Mouse (Mus musculus) lung, embryonic 16.5 days (tissue): ENCODE data around the gene Mta3. TPM values are rescaled to one million over a fixed set of nuclear protein-coding genes. Genes with fewer than 3 reads are reported as not detected.

Experiments
- ATAC-seq: fragments of 200-750 bp; cut with Nextera tagmentation; 2 replicates; pipeline ENCODE4 v1.8.0; 2017; ENCODE audit warnings: low read depth, mild to moderate bottlenecking, moderate library complexity
- H3K27ac ChIP-seq: fragments of 300-500 bp; sonication (generic); 2 replicates; pipeline ENCODE4 v1.5.1; 2014; ENCODE audit warnings: mild to moderate bottlenecking, control low read depth, low read length
- H3K27me3 ChIP-seq: fragments of 300-500 bp; sonication (generic); 2 replicates; pipeline ENCODE4 v1.6.1; 2014; ENCODE audit warnings: low read depth, low read length, mixed read lengths; ENCODE audit not compliant: control insufficient read depth, insufficient read depth
- H3K36me3 ChIP-seq: fragments of 300-500 bp; sonication (generic); 2 replicates; pipeline ENCODE4 v1.6.1; 2014; ENCODE audit warnings: low read length; ENCODE audit not compliant: control insufficient read depth, insufficient read depth
- H3K4me1 ChIP-seq: fragments of 300-500 bp; sonication (generic); replicated peaks from 2 replicates; pipeline ENCODE4 v1.6.1; 2014; ENCODE audit warnings: low read length, mixed read lengths; ENCODE audit not compliant: control insufficient read depth, insufficient read depth
- H3K4me2 ChIP-seq: fragments of 300-500 bp; sonication (generic); 2 replicates; pipeline ENCODE4 v1.6.1; 2014; ENCODE audit warnings: low read depth, low read length, control low read depth
- H3K4me3 ChIP-seq: fragments of 300-500 bp; sonication (generic); 2 replicates; pipeline ENCODE4 v1.5.1; 2014; ENCODE audit warnings: mild to moderate bottlenecking, low read length, control low read depth
- H3K9ac ChIP-seq: fragments of 300-500 bp; sonication (generic); 2 replicates; pipeline ENCODE4 v1.6.1; 2014; ENCODE audit warnings: low read length, control low read depth
- H3K9me3 ChIP-seq: fragments of 300-500 bp; sonication (generic); 2 replicates; pipeline ENCODE4 v1.6.1; 2016; ENCODE audit warnings: low read length; ENCODE audit not compliant: control insufficient read depth
- WGBS: fragments of 180-500 bp; shearing (Covaris S2); extraction: QIAGEN DNeasy Blood & Tissue Kit; methylation state at CpG from one replicate; pipeline ENCODE4 v1.1.7; 2014; 5-methylcytosine and 5-hydroxymethylcytosine counted together
- polyA plus RNA-seq: library from polyadenylated mRNA; unstranded; fragments of >200 nt; fragmentation: Nextera tagmentation; extraction: Ambion mirVana; gene quantifications from 2 replicates; pipeline ENCODE4 v1.2.1, GENCODE M21; 2015

The Mta3 gene
- polyA plus RNA-seq, 1 experiment from 2014 or later, result 41.4 TPM

DNA sequence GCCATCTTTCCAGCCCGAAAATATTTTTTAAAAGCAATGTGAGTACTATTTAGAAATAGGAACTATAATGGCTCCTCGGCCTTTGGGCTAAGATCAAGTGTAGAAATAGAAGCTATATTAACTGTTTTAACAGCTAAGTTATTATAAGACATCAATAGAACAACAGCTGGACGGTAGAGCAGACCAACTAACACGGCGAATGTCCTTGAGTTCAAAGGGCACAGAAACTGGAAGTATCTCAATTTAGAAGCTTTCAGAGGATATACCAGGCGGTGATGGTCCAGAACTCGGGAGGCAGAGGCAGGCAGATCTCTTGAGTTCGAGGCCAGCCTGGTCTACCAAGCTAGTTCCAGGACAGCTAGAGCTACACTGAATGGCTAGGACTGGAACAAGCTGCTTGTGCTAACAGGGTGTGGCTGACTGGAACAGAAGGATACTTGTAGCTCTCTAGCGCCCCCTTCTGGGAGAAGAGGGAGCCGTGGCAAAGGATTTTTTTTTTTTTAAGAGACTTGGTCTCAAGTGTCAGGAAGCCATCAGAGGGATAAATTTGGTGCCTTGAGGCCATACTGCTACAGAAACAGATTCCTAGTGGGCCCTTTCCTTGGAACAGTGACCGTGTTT, 101.9 kb downstream of the Mta3 start:
- Histone ChIP-seq H3K9ac (no peak overlapping the region), H3K36me3 (peaks cover 5% of the 10 kb centered on the region; the same call in 1 of the 2 replicates), H3K27me3 (no peaks in the 10 kb centered on the region), H3K9me3 (no peaks in the 10 kb centered on the region), H3K4me2 (no peak overlapping the region), H3K4me3 (no peak overlapping the region), H3K27ac (no peak overlapping the region), H3K4me1 (peaks cover 12% of the 10 kb centered on the region; the same call in 1 of the 2 replicates)
- 68% methylated on average over 11 of the region's 11 CpGs for WGBS
- ATAC-seq, result no peak

DNA sequence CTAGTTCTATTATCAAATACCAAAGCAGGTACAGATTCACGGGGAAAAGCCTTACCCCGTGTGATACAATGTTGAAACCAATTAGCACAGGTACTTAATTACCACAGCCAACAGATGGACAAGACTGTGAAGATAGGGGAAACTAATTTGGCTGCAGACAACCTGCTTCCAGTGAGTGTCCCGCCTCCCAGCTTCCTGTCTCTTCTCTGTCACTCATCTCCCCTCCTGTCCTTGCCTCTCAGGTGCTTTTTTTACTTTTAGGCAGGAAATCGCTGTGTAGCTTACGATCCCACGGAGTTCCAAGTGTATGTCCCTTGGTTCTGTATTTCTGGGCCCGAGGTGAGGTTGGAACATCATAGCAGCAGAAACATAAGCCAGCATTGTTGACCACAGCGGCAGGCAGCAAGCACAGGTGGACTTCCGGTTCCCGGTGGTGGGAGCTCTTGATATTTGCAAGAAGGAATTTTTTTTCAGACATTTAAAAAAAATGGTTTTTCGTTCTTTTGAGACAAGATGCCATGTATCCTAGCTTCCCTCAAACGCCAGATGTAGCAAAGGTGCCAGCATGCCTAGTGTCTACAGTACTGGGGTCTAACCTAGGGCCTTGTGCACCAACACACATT, 102.6 kb downstream of the Mta3 start:
- H3K36me3 ChIP-seq, result peaks cover 5% of the 10 kb centered on the region; the same call in 1 of the 2 replicates
- H3K9ac ChIP-seq, result no peak overlapping the region
- no peak for ATAC-seq
- no peak overlapping the region for H3K4me2 ChIP-seq
- H3K9me3 ChIP-seq, result no peaks in the 10 kb centered on the region
- no peaks in the 10 kb centered on the region for H3K27me3 ChIP-seq
- H3K4me3 ChIP-seq, result no peak overlapping the region
- 88% methylated on average over 12 of the region's 12 CpGs for WGBS
- H3K27ac ChIP-seq, result no peak overlapping the region
- peaks cover 5% of the 10 kb centered on the region; the same call in 1 of the 2 replicates for H3K4me1 ChIP-seq

DNA sequence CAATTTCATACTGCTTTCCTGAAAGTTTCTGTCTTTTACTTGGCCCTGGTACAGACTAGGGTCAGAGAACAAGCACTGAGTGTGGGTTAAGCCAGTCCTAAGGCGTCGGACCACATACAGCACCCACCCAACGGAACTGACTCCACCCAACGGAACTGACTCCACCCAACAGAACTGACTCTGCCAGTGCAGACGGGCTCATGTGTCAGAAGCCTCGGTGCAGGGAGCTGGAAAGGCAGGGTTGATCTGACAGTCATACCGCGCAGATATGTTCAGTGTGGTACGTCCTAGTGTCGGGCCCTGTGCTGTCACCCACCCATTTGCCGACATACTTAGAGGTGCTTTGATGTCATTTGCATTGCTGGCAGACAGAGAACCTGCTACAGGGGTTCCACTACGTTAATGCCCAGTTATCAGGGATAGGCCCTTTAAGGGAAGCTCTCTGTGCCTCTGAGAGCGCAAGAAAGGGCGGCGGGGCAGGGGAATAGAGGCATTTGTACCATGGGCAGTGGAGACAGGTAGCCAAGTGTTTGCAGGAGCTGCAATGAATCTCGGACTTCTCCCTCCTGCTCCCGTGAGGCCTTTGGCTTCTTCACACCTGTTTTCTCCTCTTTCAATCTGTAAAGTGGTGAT, 103.3 kb downstream of the Mta3 start:
- Histone ChIP-seq H3K4me3 (no peak overlapping the region), H3K9ac (no peak overlapping the region), H3K4me1 (peaks cover 4% of the 10 kb centered on the region; the same call in 1 of the 2 replicates), H3K9me3 (no peaks in the 10 kb centered on the region), H3K27ac (no peak overlapping the region), H3K4me2 (no peak overlapping the region), H3K36me3 (peaks cover 5% of the 10 kb centered on the region; the same call in 1 of the 2 replicates), H3K27me3 (no peaks in the 10 kb centered on the region)
- ATAC-seq, result no peak
- 78% methylated on average over 17 of the region's 17 CpGs for WGBS

DNA sequence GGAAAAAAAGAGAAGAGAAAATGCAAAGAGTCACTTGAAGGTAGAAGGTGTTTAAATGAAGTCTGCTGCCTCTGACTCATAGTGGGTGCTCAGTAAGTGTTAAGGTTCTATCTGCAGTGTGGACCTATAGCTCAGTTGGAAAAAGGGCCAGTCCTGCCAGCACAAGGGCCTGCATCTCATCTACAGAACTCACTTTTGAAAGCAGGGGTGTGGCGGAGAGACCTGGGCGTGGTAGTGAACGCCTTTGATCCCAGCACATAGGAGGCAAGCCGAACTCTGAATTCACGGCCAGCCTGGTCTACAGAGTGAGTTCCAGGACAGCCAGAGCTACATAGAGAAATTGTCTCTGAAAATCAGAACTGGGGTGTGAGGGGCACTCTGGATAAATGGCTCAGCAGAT, 104.3 kb downstream of the Mta3 start:
- Histone ChIP-seq H3K4me1 (no peaks in the 10 kb centered on the region), H3K9me3 (no peaks in the 10 kb centered on the region), H3K27ac (no peak overlapping the region), H3K36me3 (peaks cover 3% of the 10 kb centered on the region; the same call in 1 of the 2 replicates), H3K27me3 (no peaks in the 10 kb centered on the region), H3K9ac (no peak overlapping the region), H3K4me2 (no peak overlapping the region), H3K4me3 (no peak overlapping the region)
- no peak for ATAC-seq
- WGBS, result 81% methylated on average over 5 of the region's 5 CpGs

DNA sequence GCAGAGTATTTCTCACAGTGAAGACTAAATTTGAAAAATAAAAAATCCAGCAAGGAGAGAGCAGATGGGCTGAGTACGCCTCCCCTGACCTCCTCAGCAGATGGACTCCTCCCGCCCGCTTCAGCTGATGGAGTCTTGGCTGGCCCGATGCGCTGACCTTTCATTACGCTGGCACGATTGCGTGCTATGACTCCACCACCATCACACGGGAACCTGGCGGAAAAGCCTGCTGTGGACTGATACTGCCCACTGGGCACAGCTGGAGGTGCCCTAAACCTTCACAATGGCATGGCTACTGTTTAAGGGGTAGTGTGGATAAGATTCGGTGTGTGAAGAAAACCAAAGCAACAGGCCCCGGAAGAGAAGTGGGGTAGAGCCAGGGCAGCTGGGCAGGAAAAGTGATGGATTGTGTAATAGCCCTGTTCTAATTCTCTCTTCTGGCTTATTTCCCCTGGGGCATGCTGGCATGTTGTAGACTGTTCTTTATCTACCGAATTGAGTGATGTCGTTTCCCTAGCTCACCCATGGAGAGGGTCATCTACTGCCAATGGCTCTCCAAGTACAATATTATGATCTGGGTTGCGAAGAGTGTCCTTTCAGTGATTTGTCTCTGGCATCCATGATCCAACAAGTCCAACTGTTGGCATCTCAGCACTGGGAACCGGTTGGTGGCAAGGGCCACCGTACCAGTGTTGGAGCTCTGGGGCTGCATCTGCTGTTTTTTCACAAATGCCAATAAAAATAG, 106.4 kb downstream of the Mta3 start:
- 92% methylated on average over 17 of the region's 17 CpGs for WGBS
- Histone ChIP-seq H3K9ac (no peak overlapping the region), H3K9me3 (no peaks in the 10 kb centered on the region), H3K4me1 (no peaks in the 10 kb centered on the region; the same call in 1 of the 2 replicates), H3K27ac (no peak overlapping the region), H3K27me3 (no peaks in the 10 kb centered on the region), H3K4me3 (no peak overlapping the region), H3K36me3 (no peaks in the 10 kb centered on the region), H3K4me2 (no peak overlapping the region)
- no peak for ATAC-seq

DNA sequence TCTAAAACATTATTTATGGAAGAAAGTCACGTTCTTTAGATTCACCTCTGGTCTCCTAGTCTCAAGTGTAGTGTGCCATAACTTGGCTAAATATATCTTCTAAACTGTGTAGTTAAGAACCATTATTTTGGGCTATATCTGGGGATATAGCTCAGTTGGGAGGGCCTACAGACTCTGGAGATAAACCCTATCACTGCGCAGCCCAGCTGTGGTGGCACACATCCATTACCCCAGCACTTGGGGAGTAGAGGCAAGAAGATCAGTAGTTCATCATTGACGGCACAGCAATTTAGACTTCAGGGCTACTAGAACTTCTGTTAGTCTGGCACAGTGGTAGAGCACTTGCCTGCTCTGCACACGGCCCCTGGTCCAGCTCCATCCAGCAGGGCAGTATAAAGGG, 107.1 kb downstream of the Mta3 start:
- no peak for ATAC-seq
- 87% methylated on average over 4 of the region's 4 CpGs for WGBS
- Histone ChIP-seq H3K36me3 (no peaks in the 10 kb centered on the region), H3K4me3 (no peak overlapping the region), H3K27ac (no peak overlapping the region), H3K9me3 (no peaks in the 10 kb centered on the region), H3K4me2 (no peak overlapping the region), H3K9ac (no peak overlapping the region), H3K27me3 (no peaks in the 10 kb centered on the region), H3K4me1 (no peaks in the 10 kb centered on the region; the same call in 1 of the 2 replicates)

DNA sequence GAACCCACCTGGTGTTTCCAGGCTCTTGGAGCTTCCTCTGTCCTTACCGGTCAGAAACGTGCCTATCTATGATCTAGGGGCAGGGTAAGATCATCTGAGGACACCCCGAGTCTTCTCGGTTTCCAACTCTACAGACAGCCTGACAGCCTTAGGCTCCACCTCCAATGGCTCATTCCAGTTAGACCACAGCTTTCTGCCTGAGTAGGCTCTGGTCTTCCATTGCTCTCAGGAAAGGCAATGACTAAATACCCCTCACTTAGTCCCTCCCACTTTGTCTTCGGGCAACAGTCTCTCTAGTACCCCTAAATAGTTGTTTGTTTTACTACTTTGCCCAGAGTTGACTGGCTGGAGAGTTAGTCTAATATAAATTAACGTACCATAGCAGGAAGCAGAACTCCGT, 111.0 kb downstream of the Mta3 start:
- no peak for ATAC-seq
- no peak overlapping the region for H3K4me3 ChIP-seq
- WGBS, result 58% methylated on average over 7 of the region's 7 CpGs

DNA sequence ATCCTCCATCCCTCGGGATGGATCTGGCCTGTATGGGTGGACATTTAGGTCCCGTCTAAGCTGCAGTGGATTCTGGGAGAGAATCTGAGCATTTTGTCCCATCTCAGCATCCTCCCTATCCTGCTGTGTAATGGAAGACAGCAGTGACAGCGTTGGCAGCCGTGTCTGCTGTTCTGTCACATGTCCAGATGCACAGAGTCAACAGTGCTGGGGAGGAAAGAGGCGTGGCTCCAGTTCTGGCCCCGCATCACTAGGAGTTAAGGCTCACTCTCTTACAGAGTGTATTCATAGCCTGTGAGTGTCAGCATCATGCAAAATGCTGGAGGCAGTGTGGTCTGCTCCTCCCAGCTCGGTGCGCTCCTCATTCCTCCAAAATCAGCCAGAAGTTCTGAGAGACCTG, 113.5 kb downstream of the Mta3 start:
- Histone ChIP-seq H3K27me3 (no peaks in the 10 kb centered on the region), H3K36me3 (no peaks in the 10 kb centered on the region), H3K4me1 (no peaks in the 10 kb centered on the region; the same call in 1 of the 2 replicates), H3K4me2 (no peak overlapping the region), H3K9me3 (no peaks in the 10 kb centered on the region), H3K4me3 (no peak overlapping the region), H3K27ac (no peak overlapping the region), H3K9ac (no peak overlapping the region)
- ATAC-seq, result peak; percentile 86
- 45% methylated on average over 8 of the region's 8 CpGs for WGBS

More for the DNA sequence above, 111.0 kb downstream of the Mta3 start:
- no peak overlapping the region for H3K27ac ChIP-seq
- no peak overlapping the region for H3K4me2 ChIP-seq
- no peak overlapping the region for H3K9ac ChIP-seq
- H3K27me3 ChIP-seq, result no peaks in the 10 kb centered on the region
- H3K9me3 ChIP-seq, result no peaks in the 10 kb centered on the region
- H3K36me3 ChIP-seq, result no peaks in the 10 kb centered on the region
- H3K4me1 ChIP-seq, result no peaks in the 10 kb centered on the region; the same call in 1 of the 2 replicates

DNA sequence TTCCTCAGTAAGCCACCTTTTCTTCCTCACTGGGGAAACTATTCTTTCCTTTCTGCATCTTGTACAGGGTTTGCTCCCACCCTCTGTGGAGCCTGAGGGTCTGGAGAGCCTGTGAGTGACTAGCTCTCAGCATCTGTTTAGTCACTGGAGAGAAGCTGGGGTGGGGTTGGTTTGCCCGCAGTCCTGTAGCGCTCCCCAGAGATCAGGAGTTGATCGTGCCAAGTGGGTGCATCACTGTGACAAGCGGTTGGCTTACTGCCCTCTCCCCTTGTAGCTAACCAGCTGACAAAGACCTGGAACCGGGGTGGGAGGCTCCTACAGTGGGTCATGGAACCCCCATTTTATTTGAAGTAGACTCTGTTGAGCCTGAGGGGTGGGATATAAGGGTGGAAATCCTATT, 114.7 kb downstream of the Mta3 start:
- H3K27ac ChIP-seq, result no peak overlapping the region
- no peaks in the 10 kb centered on the region for H3K9me3 ChIP-seq
- H3K9ac ChIP-seq, result no peak overlapping the region
- H3K4me3 ChIP-seq, result no peak overlapping the region
- 81% methylated on average over 5 of the region's 5 CpGs for WGBS
- no peak overlapping the region for H3K4me2 ChIP-seq
- ATAC-seq, result no peak
- H3K27me3 ChIP-seq, result no peaks in the 10 kb centered on the region
- no peaks in the 10 kb centered on the region for H3K36me3 ChIP-seq
- no peaks in the 10 kb centered on the region; the same call in 1 of the 2 replicates for H3K4me1 ChIP-seq
